8 mouse cellular contexts compared by ENCODE assay signal in the genomic region with DNA sequence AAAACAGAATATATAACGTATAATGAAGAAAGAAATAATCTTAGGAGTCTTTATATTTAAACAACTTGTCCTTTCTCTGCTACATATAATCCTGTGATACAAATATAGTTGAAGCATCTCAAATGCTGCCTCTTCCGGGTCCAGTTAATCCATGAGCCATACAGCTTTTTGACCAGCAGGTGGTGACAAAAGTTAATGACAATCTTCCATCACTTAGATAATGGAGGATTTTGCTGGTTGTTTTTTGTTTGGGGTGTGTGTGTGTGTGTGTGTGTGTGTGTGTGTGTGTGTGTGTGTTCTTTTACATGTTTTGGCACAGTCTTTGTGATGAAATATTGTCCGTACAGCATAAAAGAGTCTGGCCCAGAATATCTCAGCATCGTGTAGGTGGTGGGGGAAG. TPM values are rescaled to one million over a fixed set of nuclear protein-coding genes. Genes with fewer than 3 reads are reported as not detected.
DNase-seq lines count a peak whose midpoint lies in the region; ATAC-seq and TF ChIP-seq lines count a peak whose summit lies in the region.

No protein-coding gene starts in this region.

- no peak for ATAC-seq in forebrain, embryonic 12.5 days (ENCODE audit: low FRiP score)
- ATAC-seq in hindbrain, postnatal 0 days: no peak
- ATAC-seq in midbrain, embryonic 11.5 days (ENCODE audit: low FRiP score): peak; percentile 8; the same call in 1 of the 2 replicates

- TF ChIP-seq POLR2A in thymus, adult 2 months (IDR thresholded peaks at IDR 0.05; ENCODE audit: control insufficient read depth, extremely low read depth, insufficient read depth, low read length, poor library complexity): no peak

- WGBS in forebrain, embryonic 12.5 days: 34% methylated on average over 4 of the region's 4 CpGs
- WGBS in hindbrain, postnatal 0 days: 20% methylated on average over 4 of the region's 4 CpGs
- WGBS in limb, embryonic 10.5 days: 31% methylated on average over 4 of the region's 4 CpGs
- WGBS in midbrain, embryonic 11.5 days: 30% methylated on average over 4 of the region's 4 CpGs
- WGBS in thymus, adult 2 months: 20% methylated on average over 4 of the region's 4 CpGs

- peaks cover 21% of the 10 kb centered on the region for H3K4me1 ChIP-seq in forebrain, embryonic 12.5 days
- H3K4me1 ChIP-seq in hindbrain, postnatal 0 days (ENCODE audit: insufficient read depth, low read length): peaks cover 8% of the 10 kb centered on the region; the same call in 1 of the 2 replicates
- H3K4me1 ChIP-seq in limb, embryonic 10.5 days: peaks cover 13% of the 10 kb centered on the region
- H3K4me1 ChIP-seq in midbrain, embryonic 11.5 days (ENCODE audit: control insufficient read depth, insufficient read depth, low read length): peaks cover 7% of the 10 kb centered on the region
- H3K4me1 ChIP-seq in thymus, adult 2 months (replicated peaks; ENCODE audit: control insufficient read depth, insufficient read depth, low read length): peaks cover 6% of the 10 kb centered on the region

- peak overlapping the region; percentile 26 for H3K4me2 ChIP-seq in forebrain, embryonic 12.5 days
- H3K4me2 ChIP-seq in hindbrain, postnatal 0 days (ENCODE audit: low read depth, low read length): peak overlapping the region; percentile 46
- peak overlapping the region; percentile 2; the same call in 1 of the 2 replicates for H3K4me2 ChIP-seq in midbrain, embryonic 11.5 days

- intact Hi-C loops in left cerebral cortex, postnatal 14 days (cut with DNase I): loop anchor here (1.0 to 5.0 kb wide), 2 partner anchors 98 to 192 kb away; no protein-coding TSS in a partner anchor

- H3K9me3 ChIP-seq in forebrain, embryonic 12.5 days: no peaks in the 10 kb centered on the region
- no peaks in the 10 kb centered on the region for H3K9me3 ChIP-seq in hindbrain, postnatal 0 days (ENCODE audit: low read length)
- no peaks in the 10 kb centered on the region for H3K9me3 ChIP-seq in limb, embryonic 10.5 days (replicated peaks)
- no peaks in the 10 kb centered on the region for H3K9me3 ChIP-seq in midbrain, embryonic 11.5 days (ENCODE audit: control insufficient read depth, low read length)

- no peak overlapping the region for H3K9ac ChIP-seq in forebrain, embryonic 12.5 days
- no peak overlapping the region for H3K9ac ChIP-seq in hindbrain, postnatal 0 days (replicated peaks; ENCODE audit: low read length)
- no peak overlapping the region for H3K9ac ChIP-seq in midbrain, embryonic 11.5 days (ENCODE audit: low read length)

- TF ChIP-seq CTCF in hindbrain, postnatal 0 days (IDR thresholded peaks at IDR 0.05; ENCODE audit: low read depth): peak; percentile 85
- TF ChIP-seq CTCF in thymus, adult 2 months (IDR thresholded peaks at IDR 0.05; ENCODE audit: borderline replicate concordance, control insufficient read depth, extremely low read depth, insufficient read depth, low read length, poor library complexity): no peak

- no peaks in the 10 kb centered on the region for H3K36me3 ChIP-seq in forebrain, embryonic 12.5 days (replicated peaks)
- H3K36me3 ChIP-seq in hindbrain, postnatal 0 days (ENCODE audit: insufficient read depth, low read length): no peaks in the 10 kb centered on the region
- 0 out of 2 replicates have a peak, but pooled peaks cover 2% of the 10 kb centered on the region for H3K36me3 ChIP-seq in limb, embryonic 10.5 days
- H3K36me3 ChIP-seq in midbrain, embryonic 11.5 days (ENCODE audit: control insufficient read depth, insufficient read depth, low read length): no peaks in the 10 kb centered on the region
- no peaks in the 10 kb centered on the region for H3K36me3 ChIP-seq in thymus, adult 2 months (ENCODE audit: control insufficient read depth, insufficient read depth, low read length)

- no peak overlapping the region for H3K27ac ChIP-seq in forebrain, embryonic 12.5 days
- H3K27ac ChIP-seq in hindbrain, postnatal 0 days: no peak overlapping the region
- H3K27ac ChIP-seq in limb, embryonic 10.5 days: no peak overlapping the region
- H3K27ac ChIP-seq in midbrain, embryonic 11.5 days (ENCODE audit: low read depth, low read length): no peak overlapping the region
- no peak overlapping the region for H3K27ac ChIP-seq in thymus, adult 2 months (ENCODE audit: control insufficient read depth, insufficient read depth, low read length)

- H3K4me3 ChIP-seq in forebrain, embryonic 12.5 days (replicated peaks): no peak overlapping the region
- peak overlapping the region; percentile 10; the same call in 1 of the 2 replicates for H3K4me3 ChIP-seq in hindbrain, postnatal 0 days (ENCODE audit: low read length)
- no peak overlapping the region for H3K4me3 ChIP-seq in limb, embryonic 10.5 days
- H3K4me3 ChIP-seq in midbrain, embryonic 11.5 days (ENCODE audit: low read depth, low read length): no peak overlapping the region
- no peak overlapping the region for H3K4me3 ChIP-seq in thymus, adult 2 months (ENCODE audit: control insufficient read depth, insufficient read depth, low read length)

- DNase-seq in left cerebral cortex, postnatal 14 days (ENCODE audit: low spot score in 2 of 2): peak; percentile 64 to 71
- no peak for DNase-seq in left cerebral cortex, adult 8-10 months (ENCODE audit: low spot score in 2 of 2)
- DNase-seq in c-Kit-positive CD71-negative TER-119-negative erythroid progenitor cells, embryonic 14.5 days (ENCODE audit: low read depth): peak; percentile 52
- peak; percentile 83 for DNase-seq in hindbrain, postnatal 0 days (ENCODE audit: low spot score)
- peak; percentile 35 for DNase-seq in limb, embryonic 10.5 days (ENCODE audit: low spot score)
- DNase-seq in midbrain, embryonic 11.5 days (ENCODE audit: low spot score, missing footprints): peak; percentile 93
- DNase-seq in thymus, adult 2 months: peak; percentile 40

- H3K27me3 ChIP-seq in forebrain, embryonic 12.5 days: no peaks in the 10 kb centered on the region
- H3K27me3 ChIP-seq in hindbrain, postnatal 0 days (ENCODE audit: insufficient read depth, low read length): no peaks in the 10 kb centered on the region
- no peaks in the 10 kb centered on the region for H3K27me3 ChIP-seq in limb, embryonic 10.5 days (ENCODE audit: low read depth, poor library complexity, severe bottlenecking)
- no peaks in the 10 kb centered on the region for H3K27me3 ChIP-seq in midbrain, embryonic 11.5 days (ENCODE audit: control insufficient read depth, insufficient read depth, low read length)
- H3K27me3 ChIP-seq in thymus, adult 2 months (ENCODE audit: control insufficient read depth, insufficient read depth, low read length): no peaks in the 10 kb centered on the region

RNA-seq across cellular contexts. Expression of a gene that starts 2.2 kb away (rescaled TPM):
- not detected for total RNA-seq in left cerebral cortex, postnatal 14 days (2021)
- total RNA-seq in left cerebral cortex, adult 8-10 months (2022): not detected
- not detected in 2 replicates for polyA plus RNA-seq in forebrain, embryonic 12.5 days (2016; fragmentation: Nextera tagmentation; extraction: Ambion mirVana)
- total RNA-seq in hindbrain, postnatal 0 days (2014; rRNA removed): 0.11 and 0.31 TPM in 2 replicates
- 0.11 and 0.24 TPM in 2 replicates for polyA plus RNA-seq in hindbrain, postnatal 0 days (2015; fragmentation: Nextera tagmentation; extraction: Ambion mirVana)
- not detected in 2 replicates for polyA plus RNA-seq in limb, embryonic 10.5 days (2016; fragmentation: Nextera tagmentation; extraction: Ambion mirVana)
- not detected in 2 replicates for polyA plus RNA-seq in midbrain, embryonic 11.5 days (2014; fragmentation: Nextera tagmentation; extraction: Ambion mirVana)
- 1.1 TPM in 1 of 2 replicates, not detected in the other for polyA plus RNA-seq in thymus, adult 2 months (2012; rRNA removed)

RNA-seq across cellular contexts. Expression of a gene that starts 2.4 kb away (rescaled TPM):
- 100 to 1,000 TPM; 223 to 227 TPM for total RNA-seq in left cerebral cortex, postnatal 14 days (2021)
- 100 to 1,000 TPM; 252 to 307 (median 286) TPM for total RNA-seq in left cerebral cortex, adult 8-10 months (2022)
- 299 and 302 TPM in 2 replicates for polyA plus RNA-seq in forebrain, embryonic 12.5 days (2016; fragmentation: Nextera tagmentation; extraction: Ambion mirVana)
- total RNA-seq in hindbrain, postnatal 0 days (2014; rRNA removed): 17.1 and 24.3 TPM in 2 replicates
- 596 and 598 TPM in 2 replicates for polyA plus RNA-seq in hindbrain, postnatal 0 days (2015; fragmentation: Nextera tagmentation; extraction: Ambion mirVana)
- polyA plus RNA-seq in limb, embryonic 10.5 days (2016; fragmentation: Nextera tagmentation; extraction: Ambion mirVana): 267 TPM in 2 replicates
- 258 TPM in 2 replicates for polyA plus RNA-seq in midbrain, embryonic 11.5 days (2014; fragmentation: Nextera tagmentation; extraction: Ambion mirVana)
- 3.6 and 3.8 TPM in 2 replicates for polyA plus RNA-seq in thymus, adult 2 months (2012; rRNA removed)

RNA-seq across cellular contexts. Expression of a gene that starts 15.3 kb away (rescaled TPM):
- total RNA-seq in left cerebral cortex, postnatal 14 days (2021): under 1 TPM; 0.79 to 0.95 TPM
- 1 to 10 TPM; 2.5 to 3.0 (median 2.8) TPM for total RNA-seq in left cerebral cortex, adult 8-10 months (2022)
- polyA plus RNA-seq in forebrain, embryonic 12.5 days (2016; fragmentation: Nextera tagmentation; extraction: Ambion mirVana): 0.62 and 0.96 TPM in 2 replicates
- 1.5 and 1.7 TPM in 2 replicates for total RNA-seq in hindbrain, postnatal 0 days (2014; rRNA removed)
- 1.5 and 2.0 TPM in 2 replicates for polyA plus RNA-seq in hindbrain, postnatal 0 days (2015; fragmentation: Nextera tagmentation; extraction: Ambion mirVana)
- 0.08 TPM in 1 of 2 replicates, not detected in the other for polyA plus RNA-seq in limb, embryonic 10.5 days (2016; fragmentation: Nextera tagmentation; extraction: Ambion mirVana)
- polyA plus RNA-seq in midbrain, embryonic 11.5 days (2014; fragmentation: Nextera tagmentation; extraction: Ambion mirVana): 0.08 and 0.18 TPM in 2 replicates
- polyA plus RNA-seq in thymus, adult 2 months (2012; rRNA removed): 0.05 TPM in 1 of 2 replicates, not detected in the other

Comparison
In these comparisons a context has a peak if more than half of its experiments do, and no peak if none do; other contexts are left out.
1. DNase-seq: peak in left cerebral cortex, postnatal 14 days (2 of 2), c-Kit-positive CD71-negative TER-119-negative erythroid progenitor cells, embryonic 14.5 days (single experiment), hindbrain, postnatal 0 days (single experiment), limb, embryonic 10.5 days (single experiment), midbrain, embryonic 11.5 days (single experiment) and thymus, adult 2 months (single experiment); none in left cerebral cortex, adult 8-10 months (0 of 2).
2. RNA of a gene that starts 2.4 kb away (polyA plus RNA-seq): 596 to 598 TPM in hindbrain, postnatal 0 days, 299 to 302 TPM in forebrain, embryonic 12.5 days, 267 TPM in limb, embryonic 10.5 days and 258 TPM in midbrain, embryonic 11.5 days; 3.6 to 3.8 TPM in thymus, adult 2 months; every median in the first group is over 10 times any median in the second.
3. Peak in every context shown above with its lines, with median percentiles within 50 percentile points of each other: H3K4me2 ChIP-seq.